Mouse (Mus musculus) gastrocnemius, postnatal 4 days (tissue): ENCODE results near the gene Abcc4. TPM values are rescaled to one million over a fixed set of nuclear protein-coding genes. Genes with fewer than 3 reads are reported as not detected.
"Not testable (repeated sequence)": the region's sequence is repeated elsewhere in the genome, so short reads cannot be mapped to it uniquely, and the experiment has no call there.

ENCODE experiments used
- DNase-seq, 2 experiments: peaks; one replicate each; pipeline ENCODE4 v3.0.0; 2021 to 2022; ENCODE audit warnings: low spot score in 2 of 2, mixed read lengths in 2 of 2
- total RNA-seq, 2 experiments: library from RNA; stranded (reverse); gene quantifications; 2 replicates each; pipeline ENCODE4 v1.2.3; 2021

Abcc4 gene
- total RNA-seq, 2 experiments from 2014 or later = 2.4 to 2.9 TPM

GRCm38 (mm10) chr14:118582333-118582941 is 123.6 kb downstream of the Abcc4 start:
- DNase-seq = no peak

- DNase-seq = no peak
Observed at GRCm38 (mm10) chr14:118581673-118582072, 124.3 kb downstream of the Abcc4 start.

DNA sequence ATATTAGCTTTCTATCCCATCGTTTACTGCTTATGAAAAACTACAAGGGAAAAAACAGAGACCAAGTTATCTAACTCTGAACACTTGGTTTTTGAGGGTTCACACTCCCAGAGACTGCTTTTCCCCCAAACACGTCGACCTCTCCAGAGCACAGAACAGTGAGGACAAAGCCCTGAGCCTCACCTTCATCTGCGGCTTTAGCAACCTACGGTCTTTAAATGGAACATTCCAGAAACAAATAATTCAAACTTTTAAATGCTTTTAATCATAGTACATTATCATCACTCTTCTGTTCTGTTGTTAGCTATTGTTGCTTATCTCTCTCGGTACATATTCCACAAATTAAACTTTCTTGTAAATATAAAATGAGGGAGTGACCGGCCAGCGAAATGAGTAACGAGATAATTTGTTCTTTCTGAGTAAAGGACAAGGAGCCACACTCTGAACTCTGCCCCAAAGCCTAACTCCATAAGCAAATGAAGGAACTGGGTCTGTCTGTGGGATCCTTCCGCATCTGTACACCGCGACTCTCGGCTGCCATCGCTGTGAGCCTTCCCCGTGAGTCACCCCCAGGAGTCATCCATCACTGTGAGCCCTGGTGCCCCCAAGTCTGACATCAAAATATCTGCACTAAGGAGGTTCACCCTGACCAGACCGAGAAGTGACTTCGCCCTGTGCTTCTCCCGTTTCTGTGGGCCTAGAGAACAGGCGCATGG is 126.8 kb downstream of the Abcc4 start:
- DNase-seq = no peak

GRCm38 (mm10) chr14:118577895-118578294 is 128.1 kb downstream of the Abcc4 start:
- no peak for DNase-seq

DNA sequence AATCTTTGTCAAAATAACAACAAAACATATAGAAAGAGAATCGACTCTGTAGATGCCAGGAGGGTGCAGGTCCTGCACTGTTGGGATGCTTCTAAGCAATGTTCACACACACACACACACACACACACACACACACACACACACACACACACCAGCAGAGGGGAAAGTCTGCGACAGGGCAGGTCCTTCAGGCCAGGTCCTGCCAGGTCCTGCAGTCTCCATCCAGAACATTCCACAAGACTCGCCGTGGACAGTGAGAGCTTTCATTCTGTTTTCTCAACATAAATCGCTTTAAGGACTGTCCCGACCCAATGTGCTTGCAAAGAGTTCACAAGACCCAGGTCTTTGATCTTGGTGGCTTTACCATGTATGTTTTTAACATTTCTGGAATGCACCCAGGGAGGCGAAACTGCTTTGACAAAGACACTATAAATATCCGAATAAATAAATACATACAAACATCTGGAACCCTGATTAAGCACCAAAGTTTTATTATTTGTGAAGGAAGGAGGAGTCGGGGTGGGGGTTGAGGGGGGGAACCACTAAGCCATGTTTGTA is 133.3 kb downstream of the Abcc4 start:
- no peak for DNase-seq

DNA sequence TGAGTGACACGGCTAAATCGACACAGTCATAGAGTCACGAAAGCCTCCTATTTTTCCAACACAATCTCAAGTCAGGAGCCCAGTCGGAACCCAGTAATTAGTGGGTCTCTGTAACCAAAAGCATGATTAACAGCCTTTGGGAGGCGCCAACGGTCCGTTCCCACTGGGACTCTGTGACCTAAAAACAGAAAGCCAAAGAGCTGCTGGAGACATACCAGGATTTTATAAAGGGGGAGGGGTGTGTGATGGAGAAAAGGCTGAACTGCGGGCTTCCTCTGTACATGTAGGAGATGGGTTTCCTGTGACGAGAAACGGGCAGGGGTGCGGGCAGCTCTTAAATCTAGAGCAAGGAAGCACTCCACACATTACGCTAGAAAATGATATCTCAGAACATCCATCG is 136.4 kb downstream of the Abcc4 start:
- no peak for DNase-seq

- DNase-seq = no peak
Observed at GRCm38 (mm10) chr14:118568116-118568673, 137.8 kb downstream of the Abcc4 start.

DNA sequence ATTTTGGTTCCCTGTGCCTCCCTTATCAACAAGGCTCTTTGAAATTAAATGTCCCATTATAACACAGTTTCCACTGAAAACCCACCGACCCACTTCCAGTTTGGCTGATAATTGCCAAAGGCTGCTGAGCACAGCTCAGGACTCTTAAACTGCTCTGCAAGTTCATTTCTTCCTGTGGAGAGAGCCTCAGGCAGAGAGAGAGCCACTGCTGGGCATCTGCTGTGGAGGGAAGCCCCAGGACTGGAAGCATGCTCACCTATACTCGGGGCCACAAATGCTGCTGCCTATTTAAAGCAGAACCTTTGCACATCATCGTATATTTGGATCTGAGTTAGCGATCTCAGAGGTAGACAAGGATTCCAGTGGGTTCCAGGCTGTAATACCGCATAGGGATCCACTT is 139.2 kb downstream of the Abcc4 start:
- no peak for DNase-seq

GRCm38 (mm10) chr14:118566214-118566688 is 139.8 kb downstream of the Abcc4 start:
- no peak for DNase-seq

GRCm38 (mm10) chr14:118565696-118566095 is 140.3 kb downstream of the Abcc4 start:
- no peak for DNase-seq

- DNase-seq = no peak
Observed at GRCm38 (mm10) chr14:118563570-118563969, 142.4 kb downstream of the Abcc4 start.

- no peak for DNase-seq
Observed at GRCm38 (mm10) chr14:118552901-118553475, 153.0 kb downstream of the Abcc4 start.

- no peak for DNase-seq
Observed at GRCm38 (mm10) chr14:118552390-118552789, 153.6 kb downstream of the Abcc4 start.

- no peak for DNase-seq
Observed at GRCm38 (mm10) chr14:118551725-118552285, 154.2 kb downstream of the Abcc4 start.

DNA sequence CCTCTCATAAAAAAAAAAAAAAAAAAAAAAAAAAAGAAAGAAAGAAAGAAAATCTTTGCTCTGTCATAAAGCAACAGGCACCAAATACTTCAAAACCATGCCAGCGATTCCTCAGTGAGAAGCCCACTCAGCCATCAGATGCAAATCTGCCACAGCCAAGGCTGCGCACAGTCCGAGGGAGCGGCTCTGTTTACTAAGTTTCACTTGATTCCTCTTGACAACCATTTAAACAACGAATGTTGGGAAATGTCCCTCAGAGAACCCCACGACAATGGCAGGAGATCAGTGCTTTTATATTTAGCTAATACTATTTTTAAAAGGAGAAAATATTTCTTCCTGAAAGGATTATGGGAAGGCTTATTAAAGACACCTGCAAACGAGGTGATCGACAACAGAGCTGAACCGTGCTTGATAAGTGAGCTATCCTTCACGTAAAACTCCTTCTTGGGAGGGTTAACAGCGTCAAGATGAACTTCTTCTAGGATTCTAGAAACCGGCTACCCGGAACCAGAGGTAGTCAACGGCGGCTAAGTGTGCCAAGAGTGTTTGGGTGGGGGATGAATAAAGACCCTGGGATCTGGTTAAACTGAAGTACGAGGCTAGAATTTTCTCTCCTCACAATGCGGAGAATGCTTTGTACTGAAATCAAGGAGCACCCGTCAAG is 154.8 kb downstream of the Abcc4 start:
- no peak for DNase-seq

DNA sequence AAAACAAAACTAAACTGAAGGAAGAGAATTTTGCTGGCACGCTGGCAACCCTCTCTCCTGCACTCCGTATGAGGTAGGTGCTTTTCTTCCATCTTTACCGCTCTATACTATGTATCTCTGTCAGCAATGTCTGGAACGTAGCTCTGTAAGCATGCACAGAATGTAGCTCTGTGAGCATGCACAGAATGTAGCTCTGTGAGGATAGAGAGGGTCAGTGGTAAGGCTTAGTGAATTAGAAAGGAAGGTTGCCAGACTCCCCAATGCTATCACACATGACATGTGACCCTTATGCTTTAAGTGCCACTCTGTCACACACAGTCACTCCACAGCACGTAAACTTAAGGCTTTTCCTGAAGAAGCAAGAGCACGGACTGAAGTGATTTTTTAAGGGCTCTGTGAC is 161.5 kb downstream of the Abcc4 start:
- DNase-seq = no peak

DNA sequence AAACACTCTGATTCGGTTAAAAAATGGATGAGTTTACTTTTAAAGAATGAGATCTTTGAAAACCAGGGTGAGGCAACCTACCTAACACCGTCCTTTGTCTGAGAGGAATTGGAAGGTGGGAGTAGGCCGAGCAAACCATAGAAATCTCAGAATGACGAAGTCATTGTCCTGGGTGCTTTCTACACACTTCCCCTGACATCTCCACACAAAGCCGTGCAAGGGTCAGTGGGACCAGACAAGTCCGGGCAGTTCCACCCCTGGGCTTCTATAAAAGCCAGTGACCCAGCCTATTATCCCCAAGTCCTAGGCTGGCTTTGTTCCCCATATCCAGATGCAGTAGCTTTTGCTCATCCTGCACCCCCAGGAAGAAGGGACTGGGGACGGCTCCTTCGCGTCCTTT is 163.1 kb downstream of the Abcc4 start:
- DNase-seq = no peak

DNA sequence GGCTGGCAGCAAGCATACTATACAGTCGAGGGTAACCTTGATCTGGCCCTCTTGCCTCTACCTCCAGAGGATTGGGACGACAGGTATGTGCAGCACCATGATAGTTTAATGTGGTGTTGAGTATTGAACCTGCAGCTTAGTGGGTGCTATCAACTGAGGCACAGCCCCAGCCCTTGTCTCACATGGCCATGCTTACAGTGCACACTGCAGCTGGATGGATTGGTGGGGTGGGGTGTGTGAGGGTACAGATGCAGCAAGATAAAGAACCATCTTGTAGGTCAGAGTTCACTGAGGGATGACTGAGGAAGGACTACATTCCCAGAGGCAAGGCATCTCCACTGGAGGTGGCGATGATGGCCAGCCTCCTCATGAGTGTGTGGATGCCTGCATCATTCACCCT is 174.5 kb downstream of the Abcc4 start:
- DNase-seq = no peak

DNA sequence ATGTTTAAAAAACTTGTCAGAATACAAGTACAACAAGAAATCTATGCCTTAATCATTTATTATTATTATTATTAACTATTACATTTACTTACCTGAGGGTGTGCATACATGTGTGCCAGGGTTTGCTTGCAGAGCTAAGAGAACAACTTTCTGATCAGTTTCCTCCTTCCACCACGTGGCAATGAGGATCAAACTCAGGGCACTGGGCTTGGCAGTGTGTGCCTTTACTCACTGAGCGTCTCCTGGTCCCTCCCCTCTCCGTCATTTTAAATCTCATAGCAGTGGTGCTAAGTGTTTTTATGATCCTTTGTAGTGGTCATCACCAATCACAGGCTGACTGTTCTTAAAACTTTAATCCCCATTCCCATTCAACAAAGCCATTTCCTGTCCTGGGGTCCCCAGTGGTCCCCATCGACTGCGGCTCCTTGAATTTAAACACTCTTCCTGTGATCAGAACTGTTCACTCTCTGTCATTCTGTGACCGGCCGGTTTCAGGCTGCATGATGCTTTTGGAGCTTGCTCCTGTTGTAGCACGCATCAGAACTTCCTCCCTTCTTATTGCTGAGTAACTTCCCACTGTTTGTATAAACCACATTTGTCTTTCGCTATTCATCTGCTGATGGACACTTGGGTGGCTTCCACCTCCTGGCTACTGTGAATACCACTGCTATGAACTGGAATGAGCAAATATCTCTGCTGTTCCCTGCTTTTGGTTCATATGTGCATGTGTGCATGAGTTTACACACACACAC is 191.6 kb downstream of the Abcc4 start:
- DNase-seq = no peak

DNA sequence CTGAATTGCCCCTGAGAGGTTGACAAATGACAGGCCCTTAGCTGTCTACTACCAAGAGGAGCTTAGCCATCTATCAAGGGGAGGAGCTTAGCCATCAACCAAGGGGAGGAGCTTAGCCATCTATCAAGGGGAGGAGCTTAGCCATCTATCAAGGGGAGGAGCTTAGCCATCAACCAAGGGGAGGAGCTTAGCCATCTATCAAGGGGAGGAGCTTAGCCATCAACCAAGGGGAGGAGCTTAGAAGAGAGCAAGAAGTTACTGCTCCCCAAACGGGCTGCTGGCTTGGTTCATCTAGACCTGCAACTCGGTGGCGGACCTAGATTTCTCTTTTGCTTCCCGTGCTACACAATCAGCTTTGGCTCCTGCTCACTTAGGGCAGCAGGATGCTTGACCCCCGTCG is 194.3 kb downstream of the Abcc4 start:
- not testable (repeated sequence) for DNase-seq
